Mouse (Mus musculus) ES-E14 (cell line): ENCODE measurements at regions not wholly inside any gene's neighbourhood (a gene's known extent, or its start where the extent isn't known, plus 50 kb on each side); places are given as distances from the start of the nearest gene placed in this dataset.

Experiments
- DNase-seq: peaks from one replicate; pipeline ENCODE4 v3.0.0-alpha.2; 2013; ENCODE audit warnings: low read depth, low spot score
- H3K27ac ChIP-seq: 2 replicates; pipeline ENCODE4 v1.5.1; 2012; ENCODE audit warnings: low read depth, mild to moderate bottlenecking, low read length, moderate library complexity, mixed read lengths; ENCODE audit not compliant: poor library complexity, insufficient read depth, severe bottlenecking
- H3K36me3 ChIP-seq: 2 replicates; pipeline ENCODE4 v1.6.1; 2012; ENCODE audit warnings: mild to moderate bottlenecking, low read length, moderate library complexity, mixed read lengths; ENCODE audit not compliant: control insufficient read depth, poor library complexity, insufficient read depth, severe bottlenecking
- H3K4me1 ChIP-seq, 2 experiments: fragments of 150-350 bp in 1 of 2; sonication (generic) in 1 of 2; 2 replicates each; pipeline ENCODE4 v1.6.1; 2012; ENCODE audit warnings: low read length in 2 of 2, mild to moderate bottlenecking in 1 of 2, mixed read lengths in 1 of 2; ENCODE audit not compliant: control insufficient read depth in 2 of 2, insufficient read depth in 2 of 2, poor library complexity in 1 of 2
- H3K4me3 ChIP-seq, 2 experiments: fragments of 150-350 bp in 1 of 2; sonication (generic) in 1 of 2; 2 replicates each; pipeline ENCODE4 v1.5.1; 2012; ENCODE audit warnings: low read length in 2 of 2, low read depth in 1 of 2, mild to moderate bottlenecking in 1 of 2, mixed read lengths in 1 of 2; ENCODE audit not compliant: insufficient read depth in 1 of 2, poor library complexity in 1 of 2, severe bottlenecking in 1 of 2
- H3K9ac ChIP-seq: 2 replicates; pipeline ENCODE4 v1.6.1; 2012; ENCODE audit warnings: low read depth, mild to moderate bottlenecking, low read length, mixed read lengths; ENCODE audit not compliant: poor library complexity, insufficient read depth, severe bottlenecking
- H3K9me3 ChIP-seq: fragments of 150-350 bp; sonication (generic); 2 replicates; pipeline ENCODE4 v1.6.1; 2012; ENCODE audit warnings: low read depth, mild to moderate bottlenecking, low read length; ENCODE audit not compliant: control insufficient read depth, insufficient read depth
- CHD2 ChIP-seq: IDR thresholded peaks from 2 replicates; pipeline ENCODE4 v1.6.1; 2014; ENCODE audit warnings: mild to moderate bottlenecking, low read depth, low read length, inconsistent platforms
- HCFC1 ChIP-seq: IDR thresholded peaks from 2 replicates; pipeline ENCODE4 v1.6.1; 2012; ENCODE audit warnings: low read length, inconsistent platforms, borderline replicate concordance; ENCODE audit not compliant: insufficient read depth
- MAFK ChIP-seq: IDR thresholded peaks from 2 replicates; pipeline ENCODE4 v1.6.1; 2014; ENCODE audit warnings: mild to moderate bottlenecking, low read depth, low read length, inconsistent platforms; ENCODE audit not compliant: insufficient read depth
- ZC3H11A ChIP-seq: IDR thresholded peaks from 2 replicates; pipeline ENCODE4 v1.6.1; 2012; ENCODE audit warnings: low read depth, mild to moderate bottlenecking, inconsistent platforms, low read length, borderline replicate concordance
- ZNF384 ChIP-seq: IDR thresholded peaks from 2 replicates; pipeline ENCODE4 v1.6.1; 2012; ENCODE audit warnings: low read depth, low read length, inconsistent platforms
- in situ Hi-C, 2 experiments: fragments of 600-800 bp; cut with MboI; formaldehyde crosslinking; loops; one replicate each; pipeline ENCODE4 v1.15.1; 2025; ENCODE audit warnings: low sequenced_read_pairs in 2 of 2, inconsistent platforms in 1 of 2; ENCODE audit not compliant: unreplicated experiment in 2 of 2

- no peak overlapping the region for H3K4me3 ChIP-seq
- TF ChIP-seq CHD2 (no peak), MAFK (no peak)
- H3K36me3 ChIP-seq: no peaks in the 10 kb centered on the region
- in situ Hi-C loops: no loop called here
- no peaks in the 10 kb centered on the region for H3K4me1 ChIP-seq
- DNase-seq: no peak
- H3K9ac ChIP-seq: no peak overlapping the region
- H3K9me3 ChIP-seq: no peaks in the 10 kb centered on the region
- H3K27ac ChIP-seq: no peak overlapping the region
Observed at GRCm38 (mm10) chr1:166752990-166753709, 71.5 kb upstream of the Fmo9 start.

- peaks cover 6% of the 10 kb centered on the region; the same call in 1 of the 2 replicates for H3K9me3 ChIP-seq
- no peak overlapping the region for H3K9ac ChIP-seq
- no peak overlapping the region for H3K4me3 ChIP-seq
- DNase-seq: no peak
- no peaks in the 10 kb centered on the region for H3K36me3 ChIP-seq
- in situ Hi-C loops: no loop called here
- TF ChIP-seq CHD2 (no peak), HCFC1 (no peak), MAFK (no peak), ZC3H11A (no peak), ZNF384 (no peak)
- no peaks in the 10 kb centered on the region for H3K4me1 ChIP-seq
- no peak overlapping the region for H3K27ac ChIP-seq
Observed at GRCm38 (mm10) chr1:166758987-166759386, 77.3 kb upstream of the Fmo9 start.

- no peaks in the 10 kb centered on the region for H3K36me3 ChIP-seq
- in situ Hi-C loops: no loop called here
Observed at GRCm38 (mm10) chr1:166773114-166773513, 91.5 kb upstream of the Fmo9 start.

DNA sequence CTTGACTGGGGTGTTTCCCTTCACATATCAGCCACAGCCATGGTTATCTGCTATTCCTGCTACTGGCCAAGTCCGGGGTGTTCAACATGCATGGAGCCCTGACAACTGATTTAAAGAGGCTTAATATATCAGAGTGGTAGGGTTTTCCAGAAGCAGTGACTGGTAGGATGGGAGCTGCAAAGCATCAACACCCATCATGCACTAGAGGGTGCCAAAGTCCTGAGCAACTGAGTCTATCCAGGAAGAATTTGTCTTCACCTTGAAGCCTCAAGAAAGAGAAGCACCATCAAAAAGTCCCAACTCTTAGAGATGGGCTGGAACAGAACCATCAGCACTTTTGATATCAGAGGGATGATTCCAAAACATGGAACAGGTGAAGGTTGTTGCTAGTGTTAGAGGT lies 100.5 kb upstream of the Fmo9 start:
- Histone ChIP-seq H3K27ac (no peak overlapping the region), H3K4me1 (no peaks in the 10 kb centered on the region), H3K9ac (no peak overlapping the region), H3K36me3 (no peaks in the 10 kb centered on the region), H3K4me3 (no peak overlapping the region), H3K9me3 (no peaks in the 10 kb centered on the region)
- in situ Hi-C loops: no loop called here
- DNase-seq: peak; percentile 8
- TF ChIP-seq ZC3H11A (peak; percentile 55; the same call in 1 of the 2 replicates), CHD2 (no peak)

More at GRCm38 (mm10) chr1:166773114-166773513, 91.5 kb upstream of the Fmo9 start:
- Histone ChIP-seq H3K9me3 (peaks cover 3% of the 10 kb centered on the region), H3K27ac (no peak overlapping the region), H3K4me3 (no peak overlapping the region), H3K9ac (no peak overlapping the region), H3K4me1 (no peaks in the 10 kb centered on the region)
- TF ChIP-seq MAFK (no peak), ZNF384 (no peak), HCFC1 (no peak), ZC3H11A (no peak), CHD2 (no peak)
- DNase-seq: no peak

DNA sequence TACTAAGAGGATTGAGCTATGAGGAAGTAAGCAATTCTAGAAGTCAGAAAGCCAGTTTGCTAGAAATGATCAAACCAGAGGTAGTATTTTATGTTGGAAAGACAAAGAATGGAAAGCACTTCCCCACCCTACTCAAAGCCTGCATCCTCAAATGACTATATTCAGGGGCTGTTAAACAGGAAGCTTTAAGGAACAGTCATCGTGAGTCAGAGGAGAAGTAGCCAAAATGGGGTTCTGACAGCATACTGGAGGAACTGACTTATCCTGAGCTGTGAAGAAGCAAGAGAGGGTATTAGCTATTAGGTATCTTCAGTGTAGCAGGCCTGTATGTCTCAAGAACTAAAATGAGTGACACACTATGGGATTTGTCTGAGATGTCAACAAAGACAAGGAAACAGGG lies 106.3 kb upstream of the Fmo9 start:
- in situ Hi-C loops: no loop called here
- no peak for TF ChIP-seq MAFK
- TF ChIP-seq CHD2: no peak
- TF ChIP-seq ZC3H11A: no peak
- TF ChIP-seq ZNF384: no peak
- no peak overlapping the region for H3K27ac ChIP-seq
- no peak for DNase-seq
- no peak overlapping the region for H3K9ac ChIP-seq
- H3K36me3 ChIP-seq: no peaks in the 10 kb centered on the region
- no peaks in the 10 kb centered on the region for H3K9me3 ChIP-seq
- no peak overlapping the region for H3K4me3 ChIP-seq
- H3K4me1 ChIP-seq: no peaks in the 10 kb centered on the region
